Mouse (Mus musculus): ENCODE data around the gene 4930516K23Rik. TPM values are rescaled to one million over a fixed set of nuclear protein-coding genes. Genes with fewer than 3 reads are reported as not detected.

Gene 4930516K23Rik
- not detected in 2 replicates for polyA plus RNA-seq (2015; fragmentation: Nextera tagmentation; extraction: Ambion mirVana)

DNA sequence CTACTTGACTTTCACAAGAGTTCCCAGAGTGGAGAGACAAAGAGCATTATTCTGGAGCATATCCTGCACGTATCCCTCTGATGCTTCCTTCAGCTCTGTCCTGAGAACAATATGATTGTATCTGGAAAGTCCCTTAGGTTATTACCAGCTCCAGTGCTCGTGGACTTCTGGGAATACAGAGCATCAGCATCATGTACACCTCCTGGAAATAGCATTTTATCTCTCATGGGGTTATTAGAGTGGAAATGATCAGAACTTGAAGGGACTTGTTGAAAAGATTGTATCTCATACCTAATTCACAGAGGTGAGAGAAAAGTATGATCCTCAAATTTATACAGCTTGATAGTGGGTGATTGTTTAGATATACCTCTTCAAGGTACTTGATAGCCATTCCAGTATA is at the start of gene 4930516K23Rik:
4930516K23Rik (minus strand) TSS at position 101 of the 400 bp plus-strand sequence.
- Histone ChIP-seq H3K9ac (replicated peaks) (no peak within 1 kb of the TSS), H3K4me2 (ENCODE audit: low read depth, low read length) (no peak within 1 kb of the TSS), H3K4me1 (ENCODE audit: insufficient read depth) (no peaks in the 10 kb centered on the region), H3K36me3 (replicated peaks; ENCODE audit: insufficient read depth, low read length) (no peaks in the 10 kb centered on the region), H3K4me3 (ENCODE audit: low read depth, low read length) (no peak within 1 kb of the TSS), H3K9me3 (ENCODE audit: low read length) (no peaks in the 10 kb centered on the region), H3K27me3 (ENCODE audit: insufficient read depth, low read length) (no peaks in the 10 kb centered on the region), H3K27ac (ENCODE audit: low read depth) (no peak within 1 kb of the TSS)
- DNase-seq (no peak), ATAC-seq (no peak)
- WGBS (ENCODE audit: insufficient replicate concordance), result 47% methylated on average over 2 of the region's 2 CpGs
- no peak for TF ChIP-seq CTCF (IDR thresholded peaks at IDR 0.05; ENCODE audit: low read depth)
- TF ChIP-seq EP300 (IDR thresholded peaks at IDR 0.05; ENCODE audit: low read depth), result no peak

DNA sequence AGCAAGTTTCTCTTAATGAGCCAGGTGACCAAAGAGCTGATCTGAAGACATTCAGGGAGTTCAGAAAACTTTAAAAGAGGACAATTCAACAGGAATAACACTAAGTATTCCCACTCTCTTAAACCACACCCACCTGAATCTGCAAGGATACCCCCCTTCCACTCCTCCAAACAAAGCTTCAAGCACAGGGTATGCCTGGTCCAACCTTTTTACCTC is 43.4 kb upstream of the 4930516K23Rik start, which contains the start of gene Olfr646:
Olfr646 (plus strand) TSS at position 117 of the 216 bp plus-strand sequence.
- ATAC-seq (no peak), DNase-seq (no peak)
- Histone ChIP-seq H3K9me3 (ENCODE audit: low read length) (no peaks in the 10 kb centered on the region), H3K4me1 (ENCODE audit: insufficient read depth) (no peaks in the 10 kb centered on the region), H3K27ac (ENCODE audit: low read depth) (no peak within 1 kb of the TSS), H3K36me3 (replicated peaks; ENCODE audit: insufficient read depth, low read length) (no peaks in the 10 kb centered on the region), H3K9ac (replicated peaks) (no peak within 1 kb of the TSS), H3K27me3 (ENCODE audit: insufficient read depth, low read length) (no peaks in the 10 kb centered on the region), H3K4me3 (ENCODE audit: low read depth, low read length) (no peak within 1 kb of the TSS), H3K4me2 (ENCODE audit: low read depth, low read length) (no peak within 1 kb of the TSS)
- no peak for TF ChIP-seq CTCF (IDR thresholded peaks at IDR 0.05; ENCODE audit: low read depth)
- no peak for TF ChIP-seq EP300 (IDR thresholded peaks at IDR 0.05; ENCODE audit: low read depth)

DNA sequence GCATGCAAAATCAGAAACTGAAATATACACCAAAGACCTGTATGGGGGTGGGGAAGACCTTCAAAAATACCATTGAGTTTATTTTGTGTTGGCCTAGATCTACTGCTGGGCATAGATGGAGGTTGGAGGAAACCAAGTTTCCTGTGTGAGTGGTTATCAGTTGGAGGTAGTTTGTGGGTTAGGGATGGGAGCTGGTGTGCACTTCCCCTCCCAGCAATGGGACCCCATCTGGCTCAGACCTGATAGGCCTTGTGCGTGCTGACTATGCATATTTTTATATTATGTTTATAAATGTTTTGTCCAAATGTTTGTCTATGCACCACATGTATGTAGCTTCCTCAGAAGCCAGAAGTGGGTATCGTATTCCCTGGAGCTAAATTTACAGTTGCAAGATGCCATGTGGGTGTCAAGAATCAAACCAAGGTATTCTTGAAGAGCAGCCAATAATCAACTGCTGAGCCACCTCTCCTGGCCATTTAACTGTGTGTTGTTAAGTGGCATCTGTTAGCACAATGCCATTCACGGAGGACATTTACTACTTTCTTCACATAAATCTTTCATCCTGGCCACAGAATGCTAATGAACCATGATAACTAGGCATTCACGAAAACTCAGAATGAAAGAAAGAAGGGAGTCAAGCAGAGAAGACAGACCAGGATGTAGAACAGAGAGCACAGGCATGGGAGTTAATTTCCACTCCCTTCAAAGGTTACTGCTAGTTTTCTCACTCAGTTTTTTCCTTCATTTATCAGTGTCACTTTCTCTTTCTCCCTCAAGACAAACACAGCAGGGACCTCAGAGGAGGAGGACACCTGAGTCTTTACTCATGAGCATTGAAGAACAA is 42.9 kb upstream of the 4930516K23Rik start:
- Histone ChIP-seq H3K4me2 (ENCODE audit: low read depth, low read length) (no peak overlapping the region), H3K27me3 (ENCODE audit: insufficient read depth, low read length) (no peaks in the 10 kb centered on the region), H3K9me3 (ENCODE audit: low read length) (no peaks in the 10 kb centered on the region), H3K4me3 (ENCODE audit: low read depth, low read length) (no peak overlapping the region), H3K27ac (ENCODE audit: low read depth) (no peak overlapping the region), H3K36me3 (replicated peaks; ENCODE audit: insufficient read depth, low read length) (no peaks in the 10 kb centered on the region), H3K9ac (replicated peaks) (no peak overlapping the region), H3K4me1 (ENCODE audit: insufficient read depth) (no peaks in the 10 kb centered on the region)
- 29% methylated on average over 4 of the region's 4 CpGs for WGBS (ENCODE audit: insufficient replicate concordance)
- DNase-seq (no peak), ATAC-seq (peak; percentile 66)
- TF ChIP-seq CTCF (IDR thresholded peaks at IDR 0.05; ENCODE audit: low read depth), result no peak
- no peak; the same call in 1 of the 2 replicates for TF ChIP-seq EP300 (IDR thresholded peaks at IDR 0.05; ENCODE audit: low read depth)

DNA sequence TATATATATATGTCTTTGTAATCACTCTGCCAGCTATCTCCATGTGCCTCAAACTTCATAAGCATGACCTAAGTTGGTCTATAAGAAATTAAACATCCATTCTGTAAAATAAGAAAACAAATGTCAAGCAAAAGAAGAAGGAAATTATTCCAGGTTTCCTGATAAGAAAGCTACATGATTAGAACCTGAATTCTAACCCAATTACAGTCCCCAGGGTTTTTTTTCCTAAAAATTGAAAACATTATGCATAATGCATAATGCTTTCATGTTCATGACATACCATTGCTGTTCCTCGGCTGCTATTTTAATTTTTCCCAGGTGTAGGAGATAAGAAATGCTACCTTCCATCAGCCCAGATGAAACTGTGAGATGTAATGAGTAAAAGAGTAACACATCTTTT is 24.1 kb upstream of the 4930516K23Rik start, which contains the start of gene Olfr645:
Olfr645 (minus strand) TSS at position 101 of the 400 bp plus-strand sequence.
- TF ChIP-seq CTCF (IDR thresholded peaks at IDR 0.05; ENCODE audit: low read depth) (no peak), EP300 (IDR thresholded peaks at IDR 0.05; ENCODE audit: low read depth) (no peak)
- no peak within 1 kb of the TSS for H3K9ac ChIP-seq (replicated peaks)
- no peak within 1 kb of the TSS for H3K4me2 ChIP-seq (ENCODE audit: low read depth, low read length)
- 72% methylated on average over 1 of the region's 1 CpGs for WGBS (ENCODE audit: insufficient replicate concordance)
- ATAC-seq (no peak), DNase-seq (no peak)
- H3K36me3 ChIP-seq (replicated peaks; ENCODE audit: insufficient read depth, low read length), result no peaks in the 10 kb centered on the region
- H3K9me3 ChIP-seq (ENCODE audit: low read length), result no peaks in the 10 kb centered on the region
- H3K27me3 ChIP-seq (ENCODE audit: insufficient read depth, low read length), result no peaks in the 10 kb centered on the region
- no peak within 1 kb of the TSS for H3K27ac ChIP-seq (ENCODE audit: low read depth)
- no peaks in the 10 kb centered on the region for H3K4me1 ChIP-seq (ENCODE audit: insufficient read depth)
- no peak within 1 kb of the TSS for H3K4me3 ChIP-seq (ENCODE audit: low read depth, low read length)

DNA sequence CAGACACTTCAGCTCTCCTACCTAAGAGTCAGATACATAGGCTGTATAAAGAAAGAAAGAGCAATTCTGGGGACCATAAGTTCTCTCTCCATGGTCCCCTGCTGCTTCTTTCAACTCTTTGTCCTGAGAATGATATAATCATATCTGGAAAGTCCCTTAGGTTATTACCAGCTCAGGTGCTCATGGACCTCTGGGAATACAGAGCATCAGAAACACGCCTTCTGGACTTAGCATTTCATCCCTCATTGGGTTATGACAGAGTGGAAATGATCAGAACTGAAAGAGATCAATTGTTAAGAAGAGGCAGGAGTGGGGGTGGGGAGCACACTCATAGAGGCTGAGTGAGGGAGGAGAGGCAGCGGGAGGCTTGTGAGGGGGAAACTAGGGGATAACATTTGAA is 10.5 kb upstream of the 4930516K23Rik start, which contains the start of gene Olfr644:
Olfr644 (minus strand) TSS at position 101 of the 400 bp plus-strand sequence.
- ATAC-seq (no peak), DNase-seq (no peak)
- H3K4me1 ChIP-seq (ENCODE audit: insufficient read depth), result no peaks in the 10 kb centered on the region
- no peak within 1 kb of the TSS for H3K4me3 ChIP-seq (ENCODE audit: low read depth, low read length)
- TF ChIP-seq CTCF (IDR thresholded peaks at IDR 0.05; ENCODE audit: low read depth) (no peak), EP300 (IDR thresholded peaks at IDR 0.05; ENCODE audit: low read depth) (no peak)
- H3K9ac ChIP-seq (replicated peaks), result no peak within 1 kb of the TSS
- no peaks in the 10 kb centered on the region for H3K36me3 ChIP-seq (replicated peaks; ENCODE audit: insufficient read depth, low read length)
- no peak within 1 kb of the TSS for H3K27ac ChIP-seq (ENCODE audit: low read depth)
- no peak within 1 kb of the TSS for H3K4me2 ChIP-seq (ENCODE audit: low read depth, low read length)
- H3K9me3 ChIP-seq (ENCODE audit: low read length), result no peaks in the 10 kb centered on the region
- H3K27me3 ChIP-seq (ENCODE audit: insufficient read depth, low read length), result no peaks in the 10 kb centered on the region
- 65% methylated on average over 2 of the region's 2 CpGs for WGBS (ENCODE audit: insufficient replicate concordance)

DNA sequence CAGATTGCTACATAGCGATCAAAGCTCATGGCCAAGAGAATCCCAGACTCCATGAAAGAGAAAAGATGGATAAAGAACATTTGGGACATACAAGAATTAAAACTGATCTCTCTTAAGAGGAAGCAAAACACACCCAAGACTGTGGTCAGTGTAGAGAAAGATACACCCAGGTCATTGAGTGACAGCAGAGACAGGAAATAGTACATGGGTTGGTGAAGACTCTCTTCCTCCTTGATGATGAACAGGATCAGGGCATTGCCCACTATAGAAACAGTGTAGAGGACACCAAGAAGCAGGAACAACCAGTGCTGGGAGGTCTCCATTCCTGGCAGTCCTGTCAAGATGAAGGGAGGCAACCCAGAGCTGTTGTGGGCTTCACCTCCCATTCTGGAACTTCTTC is 2.0 kb downstream of the 4930516K23Rik start:
- Histone ChIP-seq H3K27me3 (ENCODE audit: insufficient read depth, low read length) (no peaks in the 10 kb centered on the region), H3K4me1 (ENCODE audit: insufficient read depth) (no peaks in the 10 kb centered on the region), H3K4me2 (ENCODE audit: low read depth, low read length) (no peak overlapping the region), H3K27ac (ENCODE audit: low read depth) (no peak overlapping the region), H3K9me3 (ENCODE audit: low read length) (no peaks in the 10 kb centered on the region), H3K4me3 (ENCODE audit: low read depth, low read length) (no peak overlapping the region), H3K36me3 (replicated peaks; ENCODE audit: insufficient read depth, low read length) (no peaks in the 10 kb centered on the region), H3K9ac (replicated peaks) (no peak overlapping the region)
- WGBS (ENCODE audit: insufficient replicate concordance), result 62% methylated on average over 1 of the region's 1 CpGs
- DNase-seq (no peak), ATAC-seq (no peak)
- TF ChIP-seq EP300 (IDR thresholded peaks at IDR 0.05; ENCODE audit: low read depth), result no peak
